Mouse (Mus musculus) limb, embryonic 14.5 days (tissue): ENCODE measurements around the gene 9430097D07Rik. TPM values are rescaled to one million over a fixed set of nuclear protein-coding genes. Genes with fewer than 3 reads are reported as not detected.

Experiments
- ATAC-seq: fragments of 200-750 bp; cut with Nextera tagmentation; 2 replicates; pipeline ENCODE4 v1.8.0; 2017; ENCODE audit warnings: low read depth, moderate number of reproducible peaks, moderate TSS enrichment; ENCODE audit not compliant: low FRiP score
- DNase-seq: peaks from one replicate; pipeline ENCODE4 v3.0.0-alpha.2; 2015; ENCODE audit warnings: low spot score
- H3K27ac ChIP-seq: fragments of 300-500 bp; sonication (generic); replicated peaks from 2 replicates; pipeline ENCODE4 v1.5.1; 2014; ENCODE audit warnings: low read depth, mild to moderate bottlenecking, low read length, moderate library complexity, mixed read lengths
- H3K27me3 ChIP-seq: fragments of 300-500 bp; sonication (generic); 2 replicates; pipeline ENCODE4 v1.6.1; 2014; ENCODE audit warnings: low read length, mixed read lengths; ENCODE audit not compliant: control insufficient read depth, insufficient read depth
- H3K36me3 ChIP-seq: fragments of 300-500 bp; sonication (generic); 2 replicates; pipeline ENCODE4 v1.6.1; 2014; ENCODE audit warnings: mild to moderate bottlenecking, low read length, moderate library complexity, mixed read lengths; ENCODE audit not compliant: control insufficient read depth, insufficient read depth
- H3K4me1 ChIP-seq: fragments of 300-500 bp; sonication (generic); 2 replicates; pipeline ENCODE4 v1.6.1; 2014; ENCODE audit warnings: antibody characterized with exemption, low read length, mixed read lengths; ENCODE audit not compliant: control insufficient read depth, insufficient read depth
- H3K4me2 ChIP-seq: fragments of 300-500 bp; sonication (generic); replicated peaks from 2 replicates; pipeline ENCODE4 v1.6.1; 2014; ENCODE audit warnings: low read depth, mild to moderate bottlenecking, low read length, moderate library complexity; ENCODE audit not compliant: severe bottlenecking
- H3K4me3 ChIP-seq: fragments of 300-500 bp; sonication (generic); replicated peaks from 2 replicates; pipeline ENCODE4 v1.5.1; 2014; ENCODE audit warnings: low read length
- H3K9ac ChIP-seq: fragments of 300-500 bp; sonication (generic); 2 replicates; pipeline ENCODE4 v1.6.1; 2014; ENCODE audit warnings: mild to moderate bottlenecking, low read depth, low read length, moderate library complexity; ENCODE audit not compliant: severe bottlenecking
- H3K9me3 ChIP-seq: fragments of 300-500 bp; sonication (generic); 2 replicates; pipeline ENCODE4 v1.6.1; 2016; ENCODE audit warnings: low read length; ENCODE audit not compliant: control insufficient read depth
- POLR2A ChIP-seq: fragments of 200-500 bp; IDR thresholded peaks from 2 replicates; pipeline ENCODE4 v1.8.0; 2012; ENCODE audit warnings: inconsistent platforms, mild to moderate bottlenecking, moderate library complexity, borderline replicate concordance; ENCODE audit not compliant: insufficient read depth, insufficient read length; ENCODE audit errors: extremely low read depth
- WGBS: fragments of 180-500 bp; shearing (Covaris S2); extraction: QIAGEN DNeasy Blood & Tissue Kit; methylation state at CpG from one replicate; pipeline ENCODE4 v1.1.7; 2014; 5-methylcytosine and 5-hydroxymethylcytosine counted together
- polyA plus RNA-seq, 2 experiments: library from polyadenylated mRNA; depleted of rRNA in 1 of 2; stranded (reverse) in 1 of 2; unstranded in 1 of 2; fragments of >200 nt; fragmentation: Nextera tagmentation in 1 of 2; extraction: Ambion mirVana in 1 of 2; gene quantifications; 2 replicates each; pipeline versions ENCODE4 v1.2.1 to v1.2.3; 2012 to 2014

The 9430097D07Rik gene
- polyA plus RNA-seq, 2 experiments, result 0.09 to 0.17 TPM

DNA sequence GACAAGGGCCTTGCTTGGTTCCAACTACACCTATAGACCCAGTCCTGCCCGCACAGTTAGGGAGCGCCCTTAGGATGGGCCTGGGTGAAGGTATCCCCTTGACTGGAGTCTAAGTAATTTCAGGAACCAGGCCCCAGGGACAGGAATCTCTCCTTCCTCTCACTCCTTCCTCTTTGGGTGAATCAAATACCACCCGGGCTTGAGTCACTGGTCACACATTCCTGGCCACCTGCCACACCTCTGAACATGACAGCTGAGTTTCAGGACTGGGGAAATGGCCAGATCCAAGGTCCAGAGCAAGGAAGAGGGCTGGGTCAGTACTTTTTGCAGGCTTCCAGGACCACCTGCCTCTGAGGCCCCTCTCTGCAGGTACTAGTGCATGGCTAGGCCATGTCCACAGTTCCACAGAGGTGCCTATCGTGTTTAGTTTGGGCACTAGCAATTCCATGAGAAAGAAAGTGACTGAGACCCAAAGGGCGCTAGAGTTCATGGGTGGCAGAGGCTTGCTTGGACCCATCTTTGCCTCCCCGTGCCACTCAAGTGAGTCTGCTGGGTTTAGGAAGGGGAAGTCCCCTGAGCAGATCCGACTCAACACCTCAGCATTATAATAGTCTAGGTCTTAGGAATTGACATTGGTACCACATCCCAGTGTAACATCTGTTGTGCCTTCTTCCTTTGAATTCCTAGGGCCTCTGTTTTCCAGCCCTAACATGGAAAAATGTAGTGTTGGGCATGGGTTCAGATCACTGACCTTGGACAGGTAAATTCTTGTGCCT, 27.3 kb downstream of the 9430097D07Rik start:
- WGBS, result 91% methylated on average over 7 of the region's 7 CpGs
- H3K9ac ChIP-seq, result no peak overlapping the region
- ATAC-seq (no peak), DNase-seq (no peak)
- no peak overlapping the region for H3K4me3 ChIP-seq
- no peak overlapping the region for H3K27ac ChIP-seq
- no peaks in the 10 kb centered on the region for H3K27me3 ChIP-seq
- no peak overlapping the region for H3K4me2 ChIP-seq
- no peaks in the 10 kb centered on the region; the same call in 1 of the 2 replicates for H3K36me3 ChIP-seq
- TF ChIP-seq POLR2A, result no peak
- no peaks in the 10 kb centered on the region for H3K9me3 ChIP-seq
- peaks cover 20% of the 10 kb centered on the region for H3K4me1 ChIP-seq

GRCm38 (mm10) chr2:32547380-32547779, 28.1 kb downstream of the 9430097D07Rik start:
- Histone ChIP-seq H3K27ac (no peak overlapping the region), H3K4me3 (no peak overlapping the region), H3K36me3 (no peaks in the 10 kb centered on the region; the same call in 1 of the 2 replicates), H3K9ac (no peak overlapping the region), H3K27me3 (no peaks in the 10 kb centered on the region), H3K4me1 (peaks cover 27% of the 10 kb centered on the region), H3K9me3 (no peaks in the 10 kb centered on the region), H3K4me2 (no peak overlapping the region)
- 90% methylated on average over 5 of the region's 5 CpGs for WGBS
- TF ChIP-seq POLR2A, result no peak
- DNase-seq (no peak), ATAC-seq (no peak)

GRCm38 (mm10) chr2:32546951-32547350, 28.5 kb downstream of the 9430097D07Rik start:
- no peak overlapping the region for H3K9ac ChIP-seq
- H3K4me3 ChIP-seq, result no peak overlapping the region
- no peaks in the 10 kb centered on the region for H3K9me3 ChIP-seq
- H3K4me2 ChIP-seq, result no peak overlapping the region
- 100% methylated on average over 1 of the region's 1 CpGs for WGBS
- peaks cover 27% of the 10 kb centered on the region for H3K4me1 ChIP-seq
- no peak overlapping the region for H3K27ac ChIP-seq
- TF ChIP-seq POLR2A, result no peak
- no peak for ATAC-seq
- H3K36me3 ChIP-seq, result no peaks in the 10 kb centered on the region; the same call in 1 of the 2 replicates
- H3K27me3 ChIP-seq, result no peaks in the 10 kb centered on the region
- no peak for DNase-seq

DNA sequence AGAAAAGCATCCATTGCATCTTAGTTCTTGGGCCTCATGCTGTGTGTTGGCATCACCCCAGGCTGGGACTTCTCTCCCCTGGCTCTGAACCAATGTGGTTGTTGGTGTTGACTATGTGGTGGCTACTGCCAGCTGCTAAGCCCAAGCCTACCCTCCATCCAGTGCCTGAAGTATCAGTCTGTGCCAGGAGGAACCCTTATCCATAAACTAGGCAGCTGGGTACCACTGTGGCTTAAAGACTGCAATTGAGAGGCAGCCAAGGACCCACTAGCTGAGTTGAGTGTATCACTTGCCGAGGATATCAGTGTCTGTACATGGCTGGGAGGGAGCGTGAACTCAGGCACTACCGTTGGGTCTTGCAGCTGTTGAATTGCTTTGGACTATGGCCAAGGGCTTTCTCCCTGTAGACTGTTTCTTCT, 32.4 kb downstream of the 9430097D07Rik start:
- Histone ChIP-seq H3K9me3 (no peaks in the 10 kb centered on the region), H3K4me3 (no peak overlapping the region), H3K4me2 (no peak overlapping the region), H3K4me1 (peaks cover 34% of the 10 kb centered on the region), H3K27me3 (no peaks in the 10 kb centered on the region), H3K9ac (no peak overlapping the region), H3K27ac (no peak overlapping the region), H3K36me3 (no peaks in the 10 kb centered on the region; the same call in 1 of the 2 replicates)
- no peak for ATAC-seq
- no peak for DNase-seq
- 72% methylated on average over 3 of the region's 3 CpGs for WGBS
- TF ChIP-seq POLR2A, result no peak

- Histone ChIP-seq H3K36me3 (no peaks in the 10 kb centered on the region), H3K9me3 (no peaks in the 10 kb centered on the region), H3K4me3 (no peak overlapping the region), H3K4me1 (peaks cover 43% of the 10 kb centered on the region), H3K27me3 (no peaks in the 10 kb centered on the region), H3K27ac (no peak overlapping the region), H3K9ac (no peak overlapping the region), H3K4me2 (no peak overlapping the region)
- ATAC-seq, result no peak
- WGBS, result 77% methylated on average over 4 of the region's 4 CpGs
- TF ChIP-seq POLR2A, result no peak
- DNase-seq, result no peak
These were observed 33.4 kb downstream of the 9430097D07Rik start for GRCm38 (mm10) chr2:32541986-32542573.
